Mouse (Mus musculus) frontal cortex, postnatal 10 days (tissue): ENCODE results near the gene Gm3127.
"Not testable (repeated sequence)": the region's sequence is repeated elsewhere in the genome, so short reads cannot be mapped to it uniquely, and the experiment has no call there.

ENCODE experiments used
- DNase-seq, 2 experiments: peaks; one replicate each; pipeline ENCODE4 v3.0.0; 2022; ENCODE audit warnings: low spot score in 2 of 2, mixed read lengths in 1 of 2

Gene Gm3127

GRCm38 (mm10) chr14:4164730-4165129 is at the start of gene Gm3127:
TSS of gene Gm3127 (plus strand) at chr14:4165030.
- DNase-seq = not testable (repeated sequence)

- not testable (repeated sequence) for DNase-seq
Measured at GRCm38 (mm10) chr14:4141646-4142045, 23.2 kb upstream of the Gm3127 start.

- DNase-seq = peak; percentile 3 to 6
Measured at GRCm38 (mm10) chr14:4182030-4182429, 17.2 kb downstream of the Gm3127 start.

GRCm38 (mm10) chr14:4182491-4183210 is 17.8 kb downstream of the Gm3127 start, which contains the start of gene Gm2974:
TSS of gene Gm2974 (plus strand) at chr14:4182576.
- DNase-seq = peak; percentile 3 to 10

GRCm38 (mm10) chr14:4183375-4183774 is 18.5 kb downstream of the Gm3127 start:
- peak in 1 of 2 experiments; percentile 5 for DNase-seq
